Mouse (Mus musculus) testis, adult 2 months (tissue): ENCODE data around the gene Aars. TPM values are rescaled to one million over a fixed set of nuclear protein-coding genes. Genes with fewer than 3 reads are reported as not detected.
"Not testable (repeated sequence)": the region's sequence is repeated elsewhere in the genome, so short reads cannot be mapped to it uniquely, and the experiment has no call there.

Experiments
- H3K27ac ChIP-seq: fragments of 200-500 bp; 2 replicates; pipeline ENCODE4 v1.5.1; 2012; ENCODE audit warnings: low read depth, low read length; ENCODE audit not compliant: control insufficient read depth, insufficient read depth
- H3K27me3 ChIP-seq: fragments of 200-500 bp; 2 replicates; pipeline ENCODE4 v1.6.1; 2012; ENCODE audit warnings: mild to moderate bottlenecking, low read length, moderate library complexity; ENCODE audit not compliant: control insufficient read depth, insufficient read depth
- H3K36me3 ChIP-seq: fragments of 200-500 bp; 2 replicates; pipeline ENCODE4 v1.6.1; 2012; ENCODE audit warnings: mild to moderate bottlenecking, low read length; ENCODE audit not compliant: control insufficient read depth, insufficient read depth
- H3K4me1 ChIP-seq: fragments of 200-500 bp; 2 replicates; pipeline ENCODE4 v1.6.1; 2012; ENCODE audit warnings: low read length; ENCODE audit not compliant: control insufficient read depth, insufficient read depth
- H3K4me3 ChIP-seq: fragments of 200-500 bp; 2 replicates; pipeline ENCODE4 v1.5.1; 2012; ENCODE audit warnings: low read depth, mild to moderate bottlenecking, low read length, moderate library complexity, mixed read lengths; ENCODE audit not compliant: control insufficient read depth
- CTCF ChIP-seq: fragments of 200-500 bp; IDR thresholded peaks from 2 replicates; pipeline ENCODE4 v1.5.1; 2012; ENCODE audit warnings: low read depth, mild to moderate bottlenecking, inconsistent platforms, low read length, moderate library complexity; ENCODE audit not compliant: control insufficient read depth, insufficient read depth, insufficient replicate concordance
- POLR2A ChIP-seq: fragments of 200-500 bp; IDR thresholded peaks from 2 replicates; pipeline ENCODE4 v1.6.1; 2012; ENCODE audit warnings: low read depth, mild to moderate bottlenecking, inconsistent platforms, low read length, moderate library complexity; ENCODE audit not compliant: control insufficient read depth
- polyA plus RNA-seq: library from polyadenylated mRNA; depleted of rRNA; stranded (reverse); fragments of >200 nt; gene quantifications from 2 replicates; pipeline ENCODE4 v1.2.3, GENCODE M21; 2012; rRNA removed

Gene Aars
- polyA plus RNA-seq, 1 experiment, result 46.5 TPM

GRCm38 (mm10) chr8:111093865-111094718 lies 61.1 kb downstream of the Aars start, which contains the start of gene Pdpr:
Gene Pdpr (plus strand): TSS chr8:111094630.
- Histone ChIP-seq H3K27me3 (no peaks in the 10 kb centered on the region), H3K4me1 (peaks cover 5% of the 10 kb centered on the region), H3K27ac (peak within 1 kb of the TSS; percentile 95), H3K36me3 (no peaks in the 10 kb centered on the region), H3K4me3 (peak within 1 kb of the TSS; percentile 98)
- peak; percentile 78 for TF ChIP-seq POLR2A
- no peak for TF ChIP-seq CTCF

GRCm38 (mm10) chr8:111094719-111095302 lies 61.9 kb downstream of the Aars start:
- peak overlapping the region; percentile 98 for H3K4me3 ChIP-seq
- H3K4me1 ChIP-seq, H3K27me3 ChIP-seq, H3K36me3 ChIP-seq: not testable (repeated sequence)
- peak overlapping the region; percentile 61 for H3K27ac ChIP-seq

Other genes with a start within 250 kb of the Aars start
- gene Il34, start 227.2 kb upstream of the Aars start, polyA plus RNA-seq, result 1.7 and 2.0 TPM in 2 replicates
- 49.6 and 54.6 TPM in 2 replicates for gene Cog4, start 186.5 kb upstream of the Aars start, polyA plus RNA-seq
- 18.1 and 19.3 TPM in 2 replicates for gene Sf3b3, start 186.4 kb upstream of the Aars start, polyA plus RNA-seq
- gene Fuk, start 130.7 kb upstream of the Aars start, polyA plus RNA-seq, result 7.5 and 7.8 TPM in 2 replicates
- 3.4 and 4.7 TPM in 2 replicates for gene St3gal2, start 113.2 kb upstream of the Aars start, polyA plus RNA-seq
- gene Ddx19a, start 35.3 kb upstream of the Aars start, polyA plus RNA-seq, result 5.1 and 5.8 TPM in 2 replicates
- 46.7 and 50.8 TPM in 2 replicates for gene Ddx19b, start 1.4 kb upstream of the Aars start, polyA plus RNA-seq
- not detected in 2 replicates for gene Exosc6, start 23.2 kb downstream of the Aars start, polyA plus RNA-seq
- gene Clec18a, start 59.3 kb downstream of the Aars start, polyA plus RNA-seq, result 0.70 and 0.72 TPM in 2 replicates
- gene Pdpr, start 61.5 kb downstream of the Aars start, polyA plus RNA-seq, result 12.2 and 13.1 TPM in 2 replicates
- gene Glg1, start 226.1 kb downstream of the Aars start, polyA plus RNA-seq, result 11.1 and 13.4 TPM in 2 replicates